Mouse (Mus musculus) mesoderm, embryonic 11.5 days (tissue): ENCODE measurements around the gene Tanc1.
"Not testable (repeated sequence)": the region's sequence is repeated elsewhere in the genome, so short reads cannot be mapped to it uniquely, and the experiment has no call there.

Experiments
- DNase-seq: peaks from one replicate; pipeline ENCODE4 v3.0.0-alpha.2; 2012; ENCODE audit warnings: low read depth, low spot score

Gene Tanc1

GRCm38 (mm10) chr2:59611831-59612732 is at the start of gene Tanc1:
TSS of gene Tanc1 (plus strand) at chr2:59612042.
- DNase-seq: peak; percentile 81

GRCm38 (mm10) chr2:59562215-59562614 is 49.6 kb upstream of the Tanc1 start:
- no peak for DNase-seq

GRCm38 (mm10) chr2:59562696-59563095 is 49.1 kb upstream of the Tanc1 start:
- peak; percentile 90 for DNase-seq

- DNase-seq: not testable (repeated sequence)
These were observed 47.7 kb upstream of the Tanc1 start for GRCm38 (mm10) chr2:59564029-59564611.

GRCm38 (mm10) chr2:59564947-59565346 is 46.9 kb upstream of the Tanc1 start:
- DNase-seq: no peak

- no peak for DNase-seq
These were observed 30.9 kb upstream of the Tanc1 start for GRCm38 (mm10) chr2:59580939-59581338.

GRCm38 (mm10) chr2:59583961-59584360 is 27.9 kb upstream of the Tanc1 start:
- DNase-seq: no peak

GRCm38 (mm10) chr2:59587387-59588095 is 24.3 kb upstream of the Tanc1 start:
- no peak for DNase-seq

- DNase-seq: no peak
These were observed 23.8 kb upstream of the Tanc1 start for GRCm38 (mm10) chr2:59588096-59588405.

GRCm38 (mm10) chr2:59593341-59593902 is 18.4 kb upstream of the Tanc1 start:
- no peak for DNase-seq

GRCm38 (mm10) chr2:59594095-59594494 is 17.7 kb upstream of the Tanc1 start:
- DNase-seq: no peak

GRCm38 (mm10) chr2:59596545-59596944 is 15.3 kb upstream of the Tanc1 start:
- DNase-seq: no peak

- no peak for DNase-seq
These were observed 13.6 kb upstream of the Tanc1 start for GRCm38 (mm10) chr2:59598286-59598685.

- no peak for DNase-seq
These were observed 12.9 kb upstream of the Tanc1 start for GRCm38 (mm10) chr2:59598894-59599293.

GRCm38 (mm10) chr2:59599338-59600111 is 12.3 kb upstream of the Tanc1 start:
- peak; percentile 88 for DNase-seq

- peak; percentile 58 for DNase-seq
These were observed 11.6 kb upstream of the Tanc1 start for GRCm38 (mm10) chr2:59600123-59600840.

GRCm38 (mm10) chr2:59600980-59601379 is 10.9 kb upstream of the Tanc1 start:
- no peak for DNase-seq

GRCm38 (mm10) chr2:59601452-59601851 is 10.4 kb upstream of the Tanc1 start:
- DNase-seq: no peak

GRCm38 (mm10) chr2:59608958-59609357 is 2.9 kb upstream of the Tanc1 start:
- DNase-seq: no peak

- peak; percentile 67 for DNase-seq
These were observed 529 bp upstream of the Tanc1 start for GRCm38 (mm10) chr2:59611216-59611810.
